Mouse (Mus musculus) testis, adult 2 months (tissue): ENCODE results near the gene Pllp.

ENCODE experiments used
- CTCF ChIP-seq: fragments of 200-500 bp; IDR thresholded peaks from 2 replicates; pipeline ENCODE4 v1.5.1; 2012; ENCODE audit warnings: low read depth, mild to moderate bottlenecking, inconsistent platforms, low read length, moderate library complexity; ENCODE audit not compliant: control insufficient read depth, insufficient read depth, insufficient replicate concordance
- POLR2A ChIP-seq: fragments of 200-500 bp; IDR thresholded peaks from 2 replicates; pipeline ENCODE4 v1.6.1; 2012; ENCODE audit warnings: low read depth, mild to moderate bottlenecking, inconsistent platforms, low read length, moderate library complexity; ENCODE audit not compliant: control insufficient read depth

DNA sequence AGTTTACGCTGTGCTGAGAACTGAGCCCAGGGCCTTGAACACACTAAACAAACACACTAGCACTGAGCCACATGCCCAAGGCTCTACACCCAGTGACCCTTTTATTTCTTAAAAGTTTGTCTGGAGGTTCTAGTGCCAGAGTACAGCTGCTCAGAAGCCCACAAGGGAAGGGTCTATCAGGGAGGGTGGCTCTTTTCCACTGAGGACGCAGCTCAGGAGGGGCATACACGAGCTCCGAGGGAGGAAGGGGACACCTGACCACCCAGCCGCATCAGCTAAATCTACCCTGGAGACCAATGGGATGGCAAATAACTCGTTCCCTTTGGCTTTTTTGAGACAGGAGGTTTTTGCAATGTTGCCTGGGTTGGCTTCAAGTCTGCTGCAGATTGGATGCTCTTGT, 1.9 kb upstream of the Pllp start:
- TF ChIP-seq CTCF (no peak), POLR2A (no peak)
